25 mouse cellular contexts compared by ENCODE assay signal in the genomic region with DNA sequence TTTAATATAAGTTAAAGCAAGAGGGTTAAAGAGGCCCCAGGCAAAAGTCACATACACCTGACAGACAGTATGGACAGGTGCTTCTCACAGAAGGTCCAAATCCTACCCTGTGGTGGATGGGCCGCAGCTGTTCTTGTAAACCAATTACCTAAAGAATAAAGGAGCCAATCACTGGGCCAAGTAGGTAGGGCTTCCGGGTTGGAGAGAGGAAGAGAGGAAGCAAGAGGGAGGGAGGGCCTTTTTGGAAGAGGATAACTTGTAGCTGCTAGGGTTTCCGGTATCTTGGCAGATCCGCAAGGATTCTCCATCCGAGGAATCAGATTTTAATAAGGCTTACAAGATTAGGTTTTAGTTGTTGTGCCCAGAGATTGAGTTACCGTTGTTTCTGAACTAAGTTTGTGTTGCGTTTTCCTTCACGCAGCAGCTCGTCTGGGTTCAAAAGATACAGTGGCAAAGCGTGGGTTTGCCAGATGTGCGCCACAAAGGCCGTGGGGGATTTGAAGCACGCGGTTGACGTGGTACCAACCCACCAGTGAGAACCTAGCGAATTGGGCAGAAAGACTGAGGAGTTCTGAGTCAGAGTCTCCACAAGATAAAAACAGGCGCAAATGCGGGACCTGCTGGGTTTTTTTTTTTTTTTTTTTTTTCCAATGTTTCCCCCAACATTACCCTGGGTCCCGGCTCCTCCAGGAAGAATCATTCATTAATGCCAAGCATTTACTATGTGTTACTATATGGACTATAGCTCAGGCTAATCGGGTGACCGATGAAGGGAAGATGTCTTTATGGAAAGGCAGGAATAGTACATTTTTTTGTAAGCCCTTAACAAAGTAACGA. TPM values are rescaled to one million over a fixed set of nuclear protein-coding genes. Genes with fewer than 3 reads are reported as not detected.
DNase-seq lines count a peak whose midpoint lies in the region; ATAC-seq and TF ChIP-seq lines count a peak whose summit lies in the region.
"Had no signal": no experiment of that assay in that cellular context is flagged by ENCODE, and none has a peak within 500 bp of the region (broad histone marks: within the 10 kb centered on the region; RNA-seq: fewer than 3 reads in every experiment).

No protein-coding gene starts in this region.

- peaks cover 21% of the 10 kb centered on the region for H3K36me3 ChIP-seq in E14TG2a.4 (ENCODE audit: insufficient read depth, low read length)
- H3K36me3 ChIP-seq in kidney, embryonic 15.5 days, result peaks cover 19% of the 10 kb centered on the region; the same call in 1 of the 2 replicates

- no peak overlapping the region for H3K4me2 ChIP-seq in kidney, embryonic 15.5 days
- H3K4me2 ChIP-seq: forebrain, embryonic 13.5 days; heart, embryonic 12.5 days; heart, embryonic 15.5 days; hindbrain, embryonic 14.5 days had no signal

- H3K4me3 ChIP-seq in E14TG2a.4 (replicated peaks; ENCODE audit: low read length), result peak overlapping the region; percentile 67
- H3K4me3 ChIP-seq in kidney, embryonic 15.5 days (replicated peaks), result no peak overlapping the region
- H3K4me3 ChIP-seq: forebrain, embryonic 10.5 days; forebrain, embryonic 13.5 days; heart, embryonic 12.5 days; heart, embryonic 15.5 days had no signal

- H3K9ac ChIP-seq in kidney, embryonic 15.5 days, result no peak overlapping the region
- H3K9ac ChIP-seq: forebrain, embryonic 13.5 days; heart, embryonic 12.5 days; heart, embryonic 15.5 days; hindbrain, embryonic 14.5 days had no signal

- ATAC-seq in kidney, embryonic 15.5 days (replicated peaks; ENCODE audit: low FRiP score), result no peak
- ATAC-seq: forebrain, embryonic 13.5 days; forebrain, embryonic 16.5 days; hindbrain, postnatal 0 days; inflammation-experienced regulatory T-cells, adult 6 months; intestine, embryonic 16.5 days had no signal

- peaks cover 81% of the 10 kb centered on the region for H3K4me1 ChIP-seq in E14TG2a.4 (replicated peaks; ENCODE audit: low read depth, low read length)
- H3K4me1 ChIP-seq in kidney, embryonic 15.5 days, result no peaks in the 10 kb centered on the region
- H3K4me1 ChIP-seq: forebrain, embryonic 10.5 days; forebrain, embryonic 13.5 days had no signal

- no peak for TF ChIP-seq CTCF in E14TG2a.4 (conservative IDR thresholded peaks at IDR 0.05; ENCODE audit: low read length)

- DNase-seq in ES-CJ7 (ENCODE audit: low read depth, low spot score) (peak; percentile 77), ZHBTc4 (ENCODE audit: low read depth, low spot score) (peak; percentile 84)
- no peak for DNase-seq in gastrocnemius, postnatal 10 days
- no peak for DNase-seq in kidney, postnatal 36 days
- DNase-seq: adrenal gland, adult 2 months; adrenal gland, postnatal 14 days; cerebellum, adult 18-20 months; cerebellum, adult 9-10 months; cerebellum, postnatal 14 days; gastrocnemius, postnatal 14 days; heart, adult 18-20 months; heart, postnatal 10 days; heart, postnatal 36 days; kidney, adult 18-20 months had no signal

- H3K27ac ChIP-seq in kidney, embryonic 15.5 days, result no peak overlapping the region
- H3K27ac ChIP-seq: forebrain, embryonic 10.5 days; forebrain, embryonic 13.5 days; heart, embryonic 15.5 days; hindbrain, embryonic 14.5 days; hindbrain, postnatal 0 days had no signal

- no peaks in the 10 kb centered on the region for H3K27me3 ChIP-seq in E14TG2a.4 (ENCODE audit: insufficient read depth, low read length)
- no peaks in the 10 kb centered on the region for H3K27me3 ChIP-seq in kidney, embryonic 15.5 days
- H3K27me3 ChIP-seq: forebrain, embryonic 13.5 days; heart, embryonic 12.5 days; heart, embryonic 15.5 days had no signal

- WGBS in kidney, embryonic 15.5 days, result 88% methylated on average over 22 of the region's 22 CpGs

- no peaks in the 10 kb centered on the region for H3K9me3 ChIP-seq in E14TG2a.4 (ENCODE audit: low read length)
- H3K9me3 ChIP-seq in kidney, embryonic 15.5 days (replicated peaks), result no peaks in the 10 kb centered on the region
- H3K9me3 ChIP-seq: forebrain, embryonic 10.5 days; forebrain, embryonic 13.5 days; heart, embryonic 12.5 days; heart, embryonic 15.5 days had no signal

RNA-seq across cellular contexts. Expression of a gene that starts 33.3 kb away (rescaled TPM):
- 37.8 and 41.7 TPM in 2 replicates for polyA plus RNA-seq in kidney, embryonic 15.5 days (2015; fragmentation: Nextera tagmentation; extraction: Ambion mirVana)
- total RNA-seq in gastrocnemius, postnatal 10 days (2021), result 100 to 1,000 TPM; 269 to 340 TPM

RNA-seq across cellular contexts. Expression of a gene that starts 54.6 kb away (rescaled TPM):
- polyA plus RNA-seq in kidney, embryonic 15.5 days (2015; fragmentation: Nextera tagmentation; extraction: Ambion mirVana), result 138 and 149 TPM in 2 replicates
- total RNA-seq in gastrocnemius, postnatal 10 days (2021), result 10 to 100 TPM; 17.4 to 20.3 TPM

Comparison
In these comparisons a context has a peak if more than half of its experiments do, and no peak if none do; other contexts are left out.
1. DNase-seq: peak in ES-CJ7 (single experiment) and ZHBTc4 (single experiment); none in gastrocnemius, postnatal 10 days (single experiment) and kidney, postnatal 36 days (0 of 2).